Mouse (Mus musculus) liver, embryonic 14.5 days (tissue): Measurements from ENCODE around the gene Pole3. TPM values are rescaled to one million over a fixed set of nuclear protein-coding genes. Genes with fewer than 3 reads are reported as not detected.

Experiments
- ATAC-seq: fragments of 200-750 bp; cut with Nextera tagmentation; 2 replicates; pipeline ENCODE4 v1.8.0; 2017; ENCODE audit warnings: moderate number of reproducible peaks, mild to moderate bottlenecking, moderate library complexity; ENCODE audit not compliant: insufficient read depth
- DNase-seq, 3 experiments: peaks; one replicate each; pipeline ENCODE4 v3.0.0-alpha.2; 2012 to 2013; ENCODE audit warnings: low read depth in 3 of 3, low spot score in 3 of 3
- H3K27ac ChIP-seq: fragments of 300-500 bp; sonication (generic); 2 replicates; pipeline ENCODE4 v1.5.1; 2014; ENCODE audit warnings: moderate library complexity, mild to moderate bottlenecking, control low read depth, inconsistent platforms
- H3K27me3 ChIP-seq: fragments of 300-500 bp; sonication (generic); 2 replicates; pipeline ENCODE4 v1.6.1; 2014; ENCODE audit warnings: mild to moderate bottlenecking, low read length, moderate library complexity; ENCODE audit not compliant: control insufficient read depth, insufficient read depth
- H3K36me3 ChIP-seq: fragments of 300-500 bp; sonication (generic); replicated peaks from 2 replicates; pipeline ENCODE4 v1.6.1; 2014; ENCODE audit warnings: low read depth; ENCODE audit not compliant: control insufficient read depth, insufficient read depth
- H3K4me1 ChIP-seq, 2 experiments: fragments of 200-500 bp in 1 of 2; fragments of 300-500 bp in 1 of 2; sonication (generic) in 1 of 2; replicated peaks; 2 replicates each; pipeline ENCODE4 v1.6.1; 2012 to 2014; ENCODE audit warnings: antibody characterized with exemption in 1 of 2, inconsistent platforms in 1 of 2, low read length in 1 of 2; ENCODE audit not compliant: control insufficient read depth in 2 of 2, insufficient read depth in 2 of 2
- H3K4me2 ChIP-seq: fragments of 300-500 bp; sonication (generic); 2 replicates; pipeline ENCODE4 v1.6.1; 2014; ENCODE audit warnings: low read depth, mild to moderate bottlenecking, control low read depth, moderate library complexity
- H3K4me3 ChIP-seq, 2 experiments: fragments of 200-500 bp in 1 of 2; fragments of 300-500 bp in 1 of 2; sonication (generic) in 1 of 2; 2 replicates each; pipeline ENCODE4 v1.5.1; 2012 to 2014; ENCODE audit warnings: low read depth in 2 of 2, low read length in 2 of 2, mild to moderate bottlenecking in 2 of 2, control low read depth in 1 of 2, inconsistent platforms in 1 of 2, moderate library complexity in 1 of 2; ENCODE audit not compliant: insufficient read depth in 1 of 2
- H3K9ac ChIP-seq: fragments of 300-500 bp; sonication (generic); replicated peaks from 2 replicates; pipeline ENCODE4 v1.6.1; 2014; ENCODE audit warnings: mild to moderate bottlenecking, control low read depth, moderate library complexity
- H3K9me3 ChIP-seq: fragments of 300-500 bp; sonication (generic); 2 replicates; pipeline ENCODE4 v1.6.1; 2016; ENCODE audit warnings: low read length, mixed read lengths; ENCODE audit not compliant: control insufficient read depth
- CTCF ChIP-seq: IDR thresholded peaks from 2 replicates; pipeline ENCODE4 v1.5.1; 2016; ENCODE audit warnings: antibody characterized with exemption, low read depth, control low read depth
- EP300 ChIP-seq: IDR thresholded peaks from 2 replicates; pipeline ENCODE4 v1.6.1; 2016; ENCODE audit warnings: antibody characterized with exemption, low read depth
- WGBS: fragments of 180-500 bp; shearing (Covaris S2); extraction: QIAGEN DNeasy Blood & Tissue Kit; methylation state at CpG from one replicate; pipeline ENCODE4 v1.1.7; 2014; ENCODE audit not compliant: insufficient replicate concordance; 5-methylcytosine and 5-hydroxymethylcytosine counted together
- polyA plus RNA-seq, 2 experiments: library from polyadenylated mRNA; depleted of rRNA in 1 of 2; stranded (reverse) in 1 of 2; unstranded in 1 of 2; fragments of >200 nt; fragmentation: Nextera tagmentation in 1 of 2; extraction: Ambion mirVana in 1 of 2; gene quantifications; 2 replicates each; pipeline versions ENCODE4 v1.2.1 to v1.2.3; 2012 to 2014

Gene Pole3
- polyA plus RNA-seq, 2 experiments, result 37.4 to 54.7 TPM

- Histone ChIP-seq H3K4me2 (no peak overlapping the region), H3K9me3 (no peaks in the 10 kb centered on the region), H3K27me3 (no peaks in the 10 kb centered on the region), H3K36me3 (no peaks in the 10 kb centered on the region), H3K27ac (no peak overlapping the region), H3K4me1 (no peaks in the 10 kb centered on the region), H3K4me3 (no peak overlapping the region), H3K9ac (no peak overlapping the region)
- WGBS, result 42% methylated on average over 3 of the region's 3 CpGs
- no peak for TF ChIP-seq EP300
- no peak for TF ChIP-seq CTCF
- DNase-seq (no peak), ATAC-seq (no peak)
Observed at GRCm38 (mm10) chr4:62557436-62557835, 32.6 kb upstream of the Pole3 start.

- no peak for TF ChIP-seq CTCF
- TF ChIP-seq EP300, result no peak
- Histone ChIP-seq H3K4me3 (no peak overlapping the region), H3K4me1 (no peaks in the 10 kb centered on the region), H3K27ac (no peak overlapping the region), H3K36me3 (no peaks in the 10 kb centered on the region), H3K9ac (no peak overlapping the region), H3K4me2 (no peak overlapping the region), H3K27me3 (no peaks in the 10 kb centered on the region), H3K9me3 (no peaks in the 10 kb centered on the region)
- WGBS, result 69% methylated on average over 7 of the region's 7 CpGs
- ATAC-seq (no peak), DNase-seq (no peak)
Observed at GRCm38 (mm10) chr4:62551966-62552365, 27.1 kb upstream of the Pole3 start.

GRCm38 (mm10) chr4:62544801-62545200, 19.9 kb upstream of the Pole3 start:
- no peak overlapping the region for H3K27ac ChIP-seq
- no peaks in the 10 kb centered on the region for H3K4me1 ChIP-seq
- H3K36me3 ChIP-seq, result no peaks in the 10 kb centered on the region
- DNase-seq (no peak), ATAC-seq (no peak)
- H3K4me2 ChIP-seq, result no peak overlapping the region
- H3K4me3 ChIP-seq, result no peak overlapping the region
- H3K9me3 ChIP-seq, result no peaks in the 10 kb centered on the region
- TF ChIP-seq CTCF (no peak), EP300 (no peak)
- no peaks in the 10 kb centered on the region for H3K27me3 ChIP-seq
- no peak overlapping the region for H3K9ac ChIP-seq

- WGBS, result 63% methylated on average over 6 of the region's 6 CpGs
- H3K9me3 ChIP-seq, result no peaks in the 10 kb centered on the region
- no peak overlapping the region for H3K9ac ChIP-seq
- no peak overlapping the region for H3K27ac ChIP-seq
- DNase-seq, result no peak
- H3K36me3 ChIP-seq, result no peaks in the 10 kb centered on the region
- H3K4me2 ChIP-seq, result no peak overlapping the region
- H3K4me1 ChIP-seq, result no peaks in the 10 kb centered on the region
- no peak for ATAC-seq
- H3K27me3 ChIP-seq, result no peaks in the 10 kb centered on the region
- H3K4me3 ChIP-seq, result no peak overlapping the region
- no peak for TF ChIP-seq CTCF
- no peak for TF ChIP-seq EP300
Observed at GRCm38 (mm10) chr4:62543782-62544181, 18.9 kb upstream of the Pole3 start.

GRCm38 (mm10) chr4:62541802-62542201, 16.9 kb upstream of the Pole3 start:
- TF ChIP-seq EP300, result no peak
- no peak for TF ChIP-seq CTCF
- no peak overlapping the region for H3K4me2 ChIP-seq
- 60% methylated on average over 3 of the region's 3 CpGs for WGBS
- no peak overlapping the region for H3K4me3 ChIP-seq
- no peak for DNase-seq
- H3K27ac ChIP-seq, result no peak overlapping the region
- H3K27me3 ChIP-seq, result no peaks in the 10 kb centered on the region
- H3K9me3 ChIP-seq, result no peaks in the 10 kb centered on the region
- H3K4me1 ChIP-seq, result no peaks in the 10 kb centered on the region
- H3K36me3 ChIP-seq, result no peaks in the 10 kb centered on the region
- no peak overlapping the region for H3K9ac ChIP-seq
- ATAC-seq, result no peak

- H3K4me2 ChIP-seq, result no peak overlapping the region
- TF ChIP-seq CTCF (no peak), EP300 (no peak)
- H3K9ac ChIP-seq, result no peak overlapping the region
- H3K27me3 ChIP-seq, result no peaks in the 10 kb centered on the region; the same call in 1 of the 2 replicates
- H3K36me3 ChIP-seq, result no peaks in the 10 kb centered on the region
- no peak for ATAC-seq
- H3K4me3 ChIP-seq, result no peak overlapping the region
- no peaks in the 10 kb centered on the region for H3K9me3 ChIP-seq
- WGBS, result 61% methylated on average over 6 of the region's 6 CpGs
- H3K4me1 ChIP-seq, result peaks cover 0 to 4% of the 10 kb centered on the region in 2 experiments; a peak in 1 of 4 replicates
- DNase-seq, result no peak
- no peak overlapping the region for H3K27ac ChIP-seq
Observed at GRCm38 (mm10) chr4:62533729-62534128, 8.9 kb upstream of the Pole3 start.
